Mouse (Mus musculus): ENCODE measurements around the gene 1700015F17Rik.
A peak's percentile ranks its signal among the peaks of the same experiment; 100 is the strongest.

1700015F17Rik gene

DNA sequence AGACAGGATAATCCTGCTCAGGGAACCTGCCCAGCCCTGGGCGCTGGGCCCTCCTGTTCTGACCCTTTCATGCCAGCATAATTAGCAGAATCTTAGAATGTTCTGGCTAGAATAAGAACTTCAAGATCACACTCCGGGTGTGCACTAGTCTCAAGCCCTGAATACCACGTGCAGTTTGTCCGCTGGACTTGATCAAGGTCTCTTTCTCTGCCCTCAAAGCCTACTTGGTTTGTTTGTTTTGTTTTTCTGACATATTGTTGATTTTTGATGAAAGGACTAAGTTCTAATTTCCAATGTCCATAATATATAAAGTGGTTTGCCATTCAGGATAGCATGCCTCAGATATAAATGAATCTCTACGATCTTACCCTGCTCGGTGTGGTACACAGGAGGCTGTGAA lies at the start of gene 1700015F17Rik:
Gene 1700015F17Rik (minus strand): TSS at position 101 of the 400 bp plus-strand sequence.
- DNase-seq (ENCODE audit: low read depth, low spot score) = no peak

DNA sequence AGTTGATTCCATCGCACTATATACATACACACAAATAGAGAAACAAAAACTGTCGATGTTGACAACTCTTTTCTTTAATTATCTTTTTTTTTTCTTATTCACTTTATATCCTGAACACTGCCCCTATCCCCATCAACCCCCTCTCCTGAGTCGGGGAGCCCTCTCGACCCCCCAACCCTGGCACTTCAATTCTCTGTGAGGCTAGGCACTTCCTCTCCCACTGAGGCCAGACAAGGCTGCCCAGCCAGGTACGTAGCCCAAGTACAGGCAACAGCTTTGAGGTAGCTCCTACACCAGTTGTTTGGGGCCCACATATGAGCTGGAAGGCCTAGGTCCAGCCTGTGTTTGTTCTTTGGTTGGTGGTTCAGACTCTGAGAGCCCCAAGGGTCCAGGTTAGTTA lies 36.5 kb upstream of the 1700015F17Rik start:
- DNase-seq (ENCODE audit: low read depth, low spot score) = no peak

DNA sequence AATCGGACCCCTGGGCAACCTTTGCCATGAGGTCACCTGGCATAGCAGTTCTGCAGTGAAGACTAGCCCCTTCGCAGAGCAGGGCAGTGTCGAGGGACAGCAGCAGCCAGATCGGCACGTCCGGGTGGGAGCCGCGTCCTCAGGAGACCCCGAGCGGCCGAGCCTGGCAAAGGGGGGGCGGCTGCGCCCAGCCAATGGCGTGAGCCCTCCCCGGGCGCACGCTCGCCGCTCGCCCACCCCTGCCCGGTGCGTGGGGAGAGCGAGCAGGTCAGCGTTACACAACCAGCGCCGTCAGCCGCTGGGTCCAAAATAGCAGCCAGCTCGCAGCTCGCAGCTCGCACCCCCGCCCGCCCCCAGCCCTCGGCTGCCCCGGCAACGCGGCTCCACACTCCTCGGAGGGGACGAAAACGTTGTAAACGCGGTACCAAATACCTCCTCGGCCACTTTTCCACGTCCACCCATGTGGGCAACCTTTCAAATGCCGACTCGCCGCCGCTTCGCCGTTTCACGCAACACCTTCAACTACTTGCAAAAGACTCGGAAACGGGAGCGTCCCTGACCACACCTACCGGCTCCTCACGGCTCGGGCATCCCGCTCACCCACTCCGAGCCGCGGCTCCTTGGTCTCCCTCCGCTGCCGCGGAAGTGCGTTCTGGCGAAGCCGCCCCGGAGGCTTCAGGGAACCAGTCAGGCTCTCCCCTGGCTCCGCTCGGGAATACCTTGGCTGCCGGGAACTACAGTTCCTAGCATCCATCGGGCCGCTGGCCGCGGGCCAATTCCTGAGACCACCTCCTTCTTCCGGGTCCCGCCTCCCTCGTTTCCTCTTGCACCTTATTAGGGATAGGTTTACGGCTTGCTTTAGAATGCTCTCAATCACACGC lies 35.5 kb upstream of the 1700015F17Rik start, which contains the start of gene Cldn12:
Gene Cldn12 (minus strand): TSS at position 763 of the 881 bp plus-strand sequence.
- peak; percentile 99 for DNase-seq (ENCODE audit: low read depth, low spot score)

DNA sequence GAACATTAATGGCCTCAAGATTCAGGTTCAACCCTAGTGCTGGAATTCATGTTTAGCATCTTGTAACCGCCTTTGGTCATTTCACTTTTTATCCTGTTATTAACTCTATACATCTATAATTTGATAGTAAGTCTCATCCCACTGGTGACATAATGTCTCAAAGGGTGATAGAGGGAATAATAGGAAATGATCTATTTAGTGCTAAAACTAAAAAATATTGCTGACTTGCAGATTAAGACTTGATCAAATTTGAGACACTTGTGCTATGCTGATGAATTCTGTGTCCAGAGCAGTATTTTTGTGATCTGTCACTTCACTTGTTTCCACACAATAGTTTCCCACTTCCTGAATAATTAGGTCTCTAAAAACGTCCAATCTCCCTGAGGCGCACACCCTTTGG lies 32.5 kb upstream of the 1700015F17Rik start:
- DNase-seq (ENCODE audit: low read depth, low spot score) = no peak

DNA sequence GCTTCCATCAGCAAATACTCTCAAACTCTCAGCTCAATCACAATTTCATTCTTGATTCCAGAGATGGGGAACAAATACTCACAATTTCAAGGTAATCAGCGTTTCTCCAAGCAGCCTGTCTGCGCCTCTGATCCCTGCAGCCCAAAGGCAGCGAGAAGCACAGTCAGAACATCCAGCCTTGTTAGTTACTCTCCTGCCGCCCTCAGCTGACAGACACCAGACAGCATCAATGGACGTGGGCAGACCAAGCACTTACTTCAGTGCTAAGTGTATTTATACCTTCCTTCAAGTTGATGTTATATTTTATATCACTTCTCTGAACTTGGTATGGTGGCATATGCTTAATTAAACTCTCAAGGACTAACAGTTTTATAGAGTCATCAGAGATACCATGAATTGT lies 32.0 kb upstream of the 1700015F17Rik start:
- peak; percentile 65 for DNase-seq (ENCODE audit: low read depth, low spot score)

DNA sequence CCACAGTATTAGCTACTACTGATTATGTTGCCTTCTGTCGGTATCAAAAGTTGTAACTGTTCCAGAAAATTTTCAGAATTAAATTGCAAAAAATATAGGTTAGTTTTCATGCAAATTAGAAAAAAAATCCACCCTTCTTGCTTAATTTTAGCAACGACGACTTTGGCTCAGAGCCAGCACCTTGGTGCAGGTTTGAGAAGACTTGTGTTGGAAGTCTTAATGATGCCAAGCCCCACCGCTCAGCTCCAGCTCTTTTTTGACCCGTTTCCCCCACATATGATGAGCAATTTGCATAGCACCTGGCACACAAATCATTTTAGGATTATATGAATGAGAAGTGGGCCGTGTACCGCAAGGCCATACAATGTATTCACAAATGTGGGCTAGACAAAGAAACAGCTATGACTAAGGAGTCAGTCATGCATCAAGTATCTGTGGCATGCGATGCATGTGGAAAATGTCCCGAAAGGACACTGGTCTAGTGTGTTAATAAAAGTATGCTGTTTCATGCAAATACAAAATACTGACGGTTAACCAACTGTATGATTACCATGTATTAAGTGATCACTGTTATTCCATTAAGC lies 31.5 kb upstream of the 1700015F17Rik start:
- peak; percentile 51 for DNase-seq (ENCODE audit: low read depth, low spot score)

DNA sequence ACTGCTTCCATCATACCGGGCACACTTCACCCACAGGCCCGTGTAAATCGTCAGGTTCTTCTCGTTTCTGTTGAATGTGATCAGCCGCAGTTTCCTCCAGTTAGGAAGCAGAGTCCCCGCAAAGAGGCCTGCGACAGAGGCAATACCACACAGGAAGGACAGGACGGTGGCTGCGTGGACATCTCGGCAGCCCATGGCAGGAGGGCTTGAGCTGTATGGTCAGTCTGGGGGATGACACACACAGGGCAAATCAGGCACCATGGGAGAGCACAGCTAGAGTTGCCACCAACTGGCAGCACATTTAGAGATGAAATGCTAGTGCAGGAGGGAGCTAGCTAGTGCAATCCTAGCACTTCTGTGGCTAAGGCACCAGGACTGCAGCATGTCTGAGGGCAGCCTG lies 29.3 kb upstream of the 1700015F17Rik start:
- DNase-seq (ENCODE audit: low read depth, low spot score) = no peak

DNA sequence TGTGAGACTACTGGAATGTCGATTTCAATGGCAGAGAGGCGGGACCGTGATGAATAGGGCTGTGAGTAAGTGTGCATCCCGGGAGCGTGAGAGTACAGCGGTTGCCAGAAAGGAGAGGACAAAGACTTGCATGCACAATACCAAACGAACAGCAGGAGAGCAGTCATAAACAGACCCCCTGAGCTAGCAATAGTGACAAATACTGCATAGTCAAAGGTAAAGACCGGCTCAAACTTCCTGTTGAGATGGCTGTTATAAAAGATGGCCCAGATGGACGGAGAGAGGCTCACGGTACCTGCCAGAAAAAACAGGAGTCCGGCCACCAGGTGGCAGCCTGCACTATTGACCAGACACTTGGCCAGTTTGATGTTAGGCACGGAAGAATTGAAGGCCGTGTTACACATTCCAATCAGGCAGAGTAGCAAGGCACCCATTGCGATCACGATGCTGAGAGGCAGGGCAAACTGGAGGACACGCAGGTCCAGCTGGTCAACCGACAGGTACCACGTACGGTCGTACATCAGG lies 28.8 kb upstream of the 1700015F17Rik start:
- DNase-seq (ENCODE audit: low read depth, low spot score) = peak; percentile 90

DNA sequence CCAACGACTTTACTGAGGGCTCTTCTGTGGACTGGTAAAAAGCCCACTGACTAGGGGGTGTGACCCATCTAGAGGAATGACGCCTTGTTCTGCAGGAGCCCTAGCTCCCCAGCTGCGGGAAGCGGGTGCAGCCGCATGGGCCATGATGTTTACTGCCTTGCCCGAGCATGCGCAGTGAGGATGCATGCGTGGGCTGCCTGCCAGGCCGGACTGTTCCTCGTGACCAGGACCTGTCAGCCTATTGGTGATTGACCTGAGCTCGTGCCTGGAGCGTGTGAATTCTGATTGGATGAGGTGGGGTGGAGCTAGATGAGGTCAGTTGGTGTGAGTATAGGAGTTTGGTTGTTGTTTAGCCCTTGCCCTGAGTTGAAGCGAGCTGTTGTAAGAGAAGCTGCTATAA lies 25.5 kb upstream of the 1700015F17Rik start:
- no peak for DNase-seq (ENCODE audit: low read depth, low spot score)

DNA sequence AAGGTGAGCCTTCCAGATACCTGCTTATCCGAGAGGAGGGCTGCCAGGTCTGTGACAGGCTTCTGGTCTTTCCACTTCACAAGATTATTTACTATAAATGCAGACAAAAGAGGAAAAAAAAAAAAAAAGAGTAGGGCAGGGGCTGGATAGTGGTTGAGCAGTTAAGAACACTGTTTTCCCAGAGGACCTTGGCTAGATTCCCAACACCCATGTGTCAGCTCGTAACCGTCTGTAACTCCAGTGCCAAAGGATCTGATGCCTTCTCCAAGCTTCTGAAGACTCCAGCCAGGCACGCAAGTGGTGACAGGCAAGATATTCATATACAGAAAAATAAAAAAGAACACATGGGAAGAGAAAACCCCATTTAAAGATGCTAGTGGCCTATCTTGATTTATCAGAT lies 24.4 kb upstream of the 1700015F17Rik start:
- no peak for DNase-seq (ENCODE audit: low read depth, low spot score)

DNA sequence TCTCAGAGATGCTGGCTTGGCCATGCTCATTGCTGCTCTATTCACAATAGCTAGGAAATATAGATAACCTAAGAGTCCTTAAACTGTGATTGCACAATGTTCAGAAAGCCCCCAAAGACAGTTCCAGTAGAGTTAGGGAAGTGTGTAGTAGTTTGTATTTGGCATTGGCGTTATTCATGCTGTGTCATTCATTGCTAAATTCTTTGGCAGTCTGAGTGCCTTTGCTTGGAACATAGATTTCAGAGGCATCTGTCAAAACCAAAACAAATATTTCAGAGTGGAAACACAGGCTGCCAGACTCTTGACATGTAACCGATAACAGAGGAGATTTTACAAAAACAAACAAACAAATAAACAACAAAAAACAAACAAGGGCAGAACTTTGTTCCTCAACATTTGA lies 22.6 kb upstream of the 1700015F17Rik start:
- DNase-seq (ENCODE audit: low read depth, low spot score) = no peak

DNA sequence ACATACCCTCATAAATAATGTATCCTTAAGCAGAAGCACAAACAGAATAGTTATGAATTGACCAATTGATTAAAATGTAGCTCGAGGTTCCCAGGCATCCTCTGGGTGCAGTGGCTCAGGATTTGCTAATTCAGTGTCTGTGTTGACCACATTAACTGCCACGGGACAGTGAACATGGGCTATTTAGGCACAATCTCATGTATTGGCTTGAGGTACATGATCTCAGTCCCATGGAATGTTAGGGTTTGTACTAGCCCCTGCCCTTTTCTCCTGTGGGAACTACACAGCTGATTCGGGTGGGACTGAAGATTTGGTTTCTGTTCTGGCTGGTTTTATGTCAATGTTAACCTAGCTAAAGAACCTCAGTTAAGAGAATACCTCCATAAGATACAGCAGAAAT lies 17.4 kb upstream of the 1700015F17Rik start:
- DNase-seq (ENCODE audit: low read depth, low spot score) = no peak

DNA sequence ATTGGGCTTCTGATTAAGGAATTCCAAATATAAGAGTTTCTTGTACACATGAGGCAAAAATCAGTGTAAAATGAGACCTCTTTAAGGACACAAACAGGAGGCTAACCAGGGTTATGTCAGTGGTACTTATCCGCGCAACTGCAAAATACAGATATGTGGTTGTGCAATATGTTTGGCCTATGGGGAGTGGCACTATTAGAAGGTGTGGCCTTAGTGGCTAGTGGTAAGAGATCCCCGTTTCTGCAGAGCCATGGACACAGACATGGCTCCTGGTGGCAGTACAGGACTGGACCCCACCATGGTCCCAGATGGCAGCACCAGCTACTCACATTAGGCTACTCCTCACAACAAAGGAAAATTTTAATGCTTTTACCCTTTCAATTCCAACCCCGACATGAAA lies 16.1 kb upstream of the 1700015F17Rik start:
- DNase-seq (ENCODE audit: low read depth, low spot score) = no peak

DNA sequence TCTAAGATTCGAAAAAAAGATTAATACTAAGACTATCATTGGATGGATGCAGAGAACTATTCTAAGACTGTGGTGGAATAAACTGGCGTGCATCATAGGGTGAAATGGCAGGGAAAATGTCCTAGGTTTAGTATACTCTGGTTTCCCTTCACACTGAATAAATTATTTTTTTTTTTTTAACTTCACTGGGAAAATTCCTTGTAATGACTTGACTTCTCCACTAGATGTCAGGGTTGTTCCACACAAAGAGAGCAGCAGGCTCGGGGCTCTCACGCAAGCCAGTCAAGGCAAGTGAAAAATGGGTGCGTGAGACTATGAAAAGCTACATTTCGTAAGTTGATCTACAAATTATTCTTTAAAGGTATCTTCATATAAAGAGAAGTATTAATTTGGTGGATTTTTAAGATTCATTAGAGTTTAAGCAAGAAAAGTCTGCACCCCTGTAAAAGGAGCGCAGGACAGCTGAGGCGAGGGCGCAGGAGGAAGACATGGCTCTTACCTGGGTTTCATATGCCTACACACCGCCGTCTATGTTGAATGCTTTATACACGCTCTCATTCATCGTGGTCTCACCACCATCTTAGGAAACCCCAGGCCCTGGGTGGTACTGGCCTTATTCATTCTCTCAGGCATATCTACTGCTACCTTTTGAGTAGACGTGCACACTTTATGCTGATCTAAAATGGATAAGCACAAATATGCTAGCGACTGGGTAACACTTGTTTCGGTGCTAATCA lies 15.5 kb upstream of the 1700015F17Rik start:
- DNase-seq (ENCODE audit: low read depth, low spot score) = peak; percentile 75

DNA sequence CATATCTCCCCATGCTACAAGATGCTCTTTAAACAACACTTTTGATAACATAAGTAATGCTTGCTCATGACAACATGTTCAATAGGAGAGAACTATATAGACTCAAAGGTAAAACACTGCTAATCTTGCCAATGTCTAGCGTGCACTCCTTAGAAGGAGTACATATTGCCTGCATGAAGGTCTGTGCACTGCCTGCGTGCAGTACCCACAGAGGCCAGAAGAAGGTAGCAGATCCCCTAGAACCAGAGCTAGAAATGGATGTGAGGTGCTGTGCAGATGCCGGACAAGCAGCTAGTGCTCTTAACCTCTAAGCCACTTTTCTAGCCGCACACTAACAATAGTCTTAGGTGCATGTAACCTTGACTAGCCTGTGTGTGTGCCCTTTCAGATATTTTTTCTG lies 13.2 kb upstream of the 1700015F17Rik start:
- no peak for DNase-seq (ENCODE audit: low read depth, low spot score)

DNA sequence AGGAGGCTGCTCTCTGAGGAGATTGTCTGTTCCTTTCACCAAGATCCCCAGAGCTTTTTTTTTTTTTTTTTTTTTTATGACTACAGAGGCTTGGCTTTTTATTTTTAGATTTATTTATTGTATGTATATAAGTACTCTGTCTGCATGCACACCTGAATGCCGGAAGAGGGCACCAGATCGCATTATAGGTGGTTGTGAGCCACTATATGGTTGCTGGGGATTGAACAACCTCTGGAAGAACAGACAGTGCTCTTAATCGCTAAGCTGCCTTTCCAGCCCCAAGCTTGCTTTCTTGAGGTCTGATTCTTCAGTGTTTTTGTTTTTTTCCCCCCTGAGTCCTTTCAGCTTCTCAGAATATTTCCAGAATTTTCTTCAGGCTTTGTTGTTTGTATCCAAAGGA lies 7.1 kb upstream of the 1700015F17Rik start:
- no peak for DNase-seq (ENCODE audit: low read depth, low spot score)

DNA sequence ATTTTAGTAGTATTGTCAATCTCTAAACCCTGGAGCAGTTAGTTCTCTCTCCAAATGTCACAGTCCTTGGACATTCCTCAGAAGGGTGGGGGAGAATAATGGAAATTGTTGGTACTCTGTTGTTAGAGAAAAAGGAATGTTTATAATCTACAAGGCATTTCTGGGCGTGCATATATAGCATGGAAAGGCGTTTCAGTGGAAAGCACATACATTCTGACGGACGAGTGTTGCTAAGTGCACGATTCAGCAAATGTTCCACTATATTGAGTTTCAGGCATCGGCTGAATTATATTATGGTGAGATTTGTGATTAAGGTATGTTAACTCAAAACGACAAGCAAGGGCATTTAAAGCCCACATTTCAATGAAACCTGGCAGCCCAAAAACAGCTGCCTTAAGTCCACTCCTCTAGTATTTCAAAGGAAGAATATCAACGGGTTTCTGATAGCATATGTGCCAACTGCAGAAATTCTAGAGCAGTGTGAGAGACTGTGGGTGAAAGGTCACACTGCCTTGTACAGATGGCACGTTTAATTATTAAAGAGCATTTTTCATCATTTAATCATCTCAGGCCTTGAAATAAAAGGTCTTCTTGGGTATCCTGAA lies 4.4 kb upstream of the 1700015F17Rik start:
- no peak for DNase-seq (ENCODE audit: low read depth, low spot score)

DNA sequence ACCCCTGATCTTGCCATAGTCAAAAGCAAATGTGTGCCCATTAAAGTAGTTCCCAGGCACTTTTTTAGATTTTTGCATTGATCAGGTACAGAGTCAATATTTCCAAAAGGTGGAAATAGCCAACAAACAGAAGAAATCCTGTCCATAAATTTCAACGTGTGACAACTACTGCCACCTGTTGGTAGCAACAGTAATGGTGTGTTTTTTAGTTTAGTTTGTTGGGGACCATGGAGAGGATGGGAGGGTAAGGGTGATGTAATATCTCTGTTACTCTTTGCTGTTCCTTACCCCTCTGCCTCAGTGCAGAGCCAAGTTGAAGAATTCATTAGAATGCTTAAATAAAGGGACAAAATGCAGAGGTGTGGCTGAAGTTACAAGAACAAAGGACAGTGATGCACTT lies 2.7 kb upstream of the 1700015F17Rik start:
- peak; percentile 44 for DNase-seq (ENCODE audit: low read depth, low spot score)

DNA sequence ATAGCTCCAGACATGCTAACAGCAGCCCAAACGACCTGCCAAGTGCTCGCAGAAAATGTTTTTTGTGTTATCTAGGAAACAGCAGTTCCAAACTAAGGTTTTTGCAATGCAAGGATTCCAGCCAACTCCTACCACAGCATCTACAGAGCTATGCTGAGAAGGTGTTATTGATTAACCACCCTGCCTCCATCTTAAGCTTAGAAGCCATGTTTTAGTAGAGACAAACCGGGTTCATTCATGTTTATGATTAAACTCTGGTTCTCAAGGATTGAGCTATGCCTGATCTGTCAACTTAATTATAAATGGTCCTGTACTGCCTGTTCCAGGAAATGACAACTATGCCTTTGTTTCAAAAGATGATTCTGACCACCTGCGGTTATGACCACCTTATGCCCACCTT lies 2.8 kb downstream of the 1700015F17Rik start:
- DNase-seq (ENCODE audit: low read depth, low spot score) = no peak

DNA sequence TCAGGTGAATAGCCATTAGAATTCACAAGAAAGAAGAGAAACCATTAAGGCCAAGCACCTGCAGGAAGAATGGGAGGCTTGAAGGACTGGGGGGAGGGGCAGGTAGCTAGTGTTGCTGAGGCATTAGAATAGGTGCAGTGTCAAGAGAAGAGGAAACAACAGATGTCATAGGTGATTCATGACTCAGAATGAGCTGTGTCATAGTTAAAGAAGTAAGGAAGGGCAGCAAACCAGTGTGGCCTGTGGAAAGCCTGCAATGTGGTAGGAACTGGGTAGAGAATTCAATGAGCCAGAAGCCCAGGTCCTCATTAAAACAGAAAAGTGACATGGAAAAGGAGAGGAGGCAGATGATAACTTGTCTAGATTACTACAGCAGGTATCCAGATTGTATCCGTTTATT lies 13.7 kb downstream of the 1700015F17Rik start:
- DNase-seq (ENCODE audit: low read depth, low spot score) = no peak

DNA sequence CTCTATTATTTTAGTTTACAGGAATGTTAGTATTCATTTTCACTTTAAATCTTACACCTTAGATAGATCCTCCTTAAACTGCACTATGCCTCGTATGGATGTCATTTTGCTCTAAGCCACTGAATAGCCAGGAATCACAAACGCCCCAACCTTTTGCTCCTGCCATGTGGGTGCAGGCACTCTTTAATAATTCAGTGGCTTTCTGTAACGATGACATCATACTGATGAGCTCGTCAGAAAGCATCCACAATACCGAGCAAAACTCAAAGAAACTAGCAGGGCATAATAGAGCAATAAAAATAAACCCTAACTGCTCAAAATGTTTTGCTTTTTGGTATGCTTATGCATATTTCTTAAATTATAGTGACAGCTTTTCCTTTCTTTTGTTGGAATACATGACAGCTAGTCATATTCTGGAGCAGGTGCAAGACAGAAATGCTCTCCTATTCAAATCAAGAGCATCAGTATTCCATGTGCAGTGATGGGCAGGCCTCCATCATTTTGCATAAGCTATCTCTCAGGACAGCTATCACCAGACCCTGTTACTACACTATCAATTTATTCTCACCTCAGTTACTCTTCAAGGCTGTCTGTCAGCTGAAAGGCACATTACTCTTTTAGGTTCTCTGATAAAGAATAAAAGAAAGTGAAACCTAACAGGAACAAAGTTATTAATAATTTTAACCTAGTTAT lies 47.1 kb downstream of the 1700015F17Rik start:
- DNase-seq (ENCODE audit: low read depth, low spot score) = no peak

Data from brain, adult 2 months (tissue).